Mouse (Mus musculus) neural tube, embryonic 10.5 days (tissue): ENCODE measurements around the gene Lamb2.

Experiments used
- DNase-seq: peaks from one replicate; pipeline ENCODE4 v3.0.0-alpha.2; 2017; ENCODE audit warnings: low spot score; ENCODE audit errors: extremely low spot score

The Lamb2 gene

GRCm38 (mm10) chr9:108479721-108480351, at the start of gene Lamb2:
TSS of gene Lamb2 (plus strand) at chr9:108479736.
- peak; percentile 55 for DNase-seq

GRCm38 (mm10) chr9:108431431-108432067, 48.0 kb upstream of the Lamb2 start:
- peak; percentile 31 for DNase-seq

- no peak for DNase-seq
These were observed 43.4 kb upstream of the Lamb2 start, which contains the start of gene BC048562 for GRCm38 (mm10) chr9:108436182-108436581. TSS of gene BC048562 (plus strand) at chr9:108436482.

DNA sequence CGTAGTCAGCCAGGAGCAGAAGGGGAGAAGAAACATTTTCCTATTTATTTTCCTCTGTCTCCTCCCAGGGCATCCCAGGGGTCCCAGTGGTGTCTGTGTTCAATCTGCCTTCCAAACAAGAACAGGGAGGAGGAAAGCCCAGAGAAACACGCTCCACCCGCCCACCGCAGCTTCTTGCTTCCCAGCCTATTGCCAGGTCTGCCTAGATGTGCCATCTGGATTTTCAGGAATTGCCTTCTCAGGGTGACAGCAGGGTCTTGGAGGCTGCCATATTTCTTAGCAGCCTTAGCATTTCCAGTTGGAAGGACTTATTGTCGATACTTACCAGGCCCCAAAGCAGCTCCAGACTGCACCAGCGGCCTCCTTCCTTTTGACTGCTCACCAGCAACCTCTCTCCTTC, 40.4 kb upstream of the Lamb2 start:
- no peak for DNase-seq

DNA sequence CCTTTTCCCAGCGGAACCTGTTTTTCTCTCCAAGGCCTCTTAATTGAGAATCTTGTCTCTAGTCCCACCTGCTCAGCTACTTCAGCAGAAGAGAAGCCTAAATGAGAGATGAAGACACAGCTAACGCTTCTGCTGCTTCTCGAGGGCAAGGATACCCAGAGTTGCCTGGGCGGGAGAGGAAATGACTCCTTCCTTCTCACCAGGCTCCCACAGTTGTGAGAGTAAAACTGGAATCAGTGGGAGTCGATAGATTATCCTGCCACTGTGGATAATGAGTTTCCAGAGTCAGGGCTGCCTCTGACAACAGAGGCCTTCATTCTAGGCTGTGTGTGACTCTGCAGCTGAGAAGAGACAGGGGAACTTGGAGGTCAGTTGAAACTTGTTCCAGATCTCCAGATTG, 39.1 kb upstream of the Lamb2 start:
- DNase-seq, result no peak

DNA sequence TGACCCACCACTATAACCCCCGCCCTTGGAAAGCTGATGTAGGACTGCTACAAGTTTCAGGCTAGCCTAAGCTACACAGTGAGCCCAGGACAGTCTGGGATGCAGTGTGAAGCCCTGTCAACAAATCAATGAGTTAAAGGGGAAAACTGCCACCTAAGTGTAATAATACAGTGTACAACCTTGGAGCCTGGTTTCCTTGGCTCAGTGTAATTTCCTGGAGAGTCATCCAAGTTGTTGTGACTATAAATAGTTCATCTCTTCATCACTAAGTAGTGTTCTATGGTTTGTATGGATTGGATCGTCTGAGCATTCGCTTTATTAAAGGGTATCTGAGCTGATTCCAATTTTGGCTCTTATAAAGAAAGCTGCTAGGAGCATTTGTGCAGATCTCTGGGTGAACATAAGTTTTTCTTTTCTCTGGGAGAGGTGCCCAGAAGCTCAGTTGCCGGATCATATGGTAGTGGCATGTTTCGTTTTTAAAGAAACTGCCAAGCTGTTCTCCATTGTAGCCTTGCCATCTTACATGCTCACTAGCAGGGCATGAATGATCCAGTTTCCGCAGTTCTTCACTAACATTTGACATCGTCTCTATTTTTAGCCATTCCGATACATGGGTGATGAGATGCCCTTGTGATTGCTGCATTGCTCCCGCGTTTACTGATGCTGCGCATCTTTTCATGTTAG, 38.2 kb upstream of the Lamb2 start:
- no peak for DNase-seq

DNA sequence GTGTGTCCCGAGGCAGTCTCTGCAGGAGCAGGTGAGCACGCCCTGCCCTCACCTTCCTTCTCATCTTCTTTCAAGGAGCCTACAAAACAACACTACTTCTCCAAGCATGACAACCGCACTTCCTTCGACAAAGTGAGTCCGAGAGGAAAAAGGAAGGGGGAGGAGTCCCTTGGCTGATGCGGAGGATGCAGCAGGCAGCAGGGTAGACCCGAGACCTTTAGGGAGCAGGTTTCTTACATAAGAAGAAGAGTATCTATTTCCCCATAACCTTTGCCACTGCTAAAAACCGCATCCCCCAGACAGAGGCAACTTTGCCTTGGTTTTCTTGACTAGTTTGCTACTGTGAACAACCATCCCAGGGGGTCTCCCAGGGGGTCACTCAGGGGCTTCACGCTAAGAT, 34.4 kb upstream of the Lamb2 start:
- no peak for DNase-seq

DNA sequence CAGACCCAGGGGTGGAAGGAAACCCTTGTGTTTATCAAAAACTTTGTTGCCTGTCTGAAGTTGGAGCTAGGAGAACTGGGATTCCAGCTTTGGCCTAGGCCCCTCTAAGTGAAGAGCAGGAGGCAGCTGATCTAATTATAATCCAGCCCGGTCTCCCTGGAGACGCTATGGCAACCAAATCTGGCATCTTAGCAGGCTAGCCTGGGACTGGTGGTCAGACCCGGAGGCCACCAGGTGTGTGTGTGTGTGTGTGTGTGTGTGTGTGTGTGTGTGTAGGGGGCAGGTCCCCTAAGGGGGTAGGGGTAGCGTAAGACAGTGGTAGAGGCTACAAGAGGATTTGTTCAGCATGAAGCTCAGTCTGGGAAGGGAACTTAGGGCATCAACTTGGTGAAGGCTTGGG, 29.7 kb upstream of the Lamb2 start:
- DNase-seq, result peak; percentile 60

- peak; percentile 23 for DNase-seq
These were observed 29.0 kb upstream of the Lamb2 start for GRCm38 (mm10) chr9:108450292-108451169.

- DNase-seq, result no peak
These were observed 28.4 kb upstream of the Lamb2 start for GRCm38 (mm10) chr9:108451170-108451493.

- DNase-seq, result no peak
These were observed 27.9 kb upstream of the Lamb2 start for GRCm38 (mm10) chr9:108451519-108452160.

- peak; percentile 93 for DNase-seq
These were observed 27.1 kb upstream of the Lamb2 start for GRCm38 (mm10) chr9:108452291-108452906.

GRCm38 (mm10) chr9:108452911-108453310, 26.6 kb upstream of the Lamb2 start:
- no peak for DNase-seq

DNA sequence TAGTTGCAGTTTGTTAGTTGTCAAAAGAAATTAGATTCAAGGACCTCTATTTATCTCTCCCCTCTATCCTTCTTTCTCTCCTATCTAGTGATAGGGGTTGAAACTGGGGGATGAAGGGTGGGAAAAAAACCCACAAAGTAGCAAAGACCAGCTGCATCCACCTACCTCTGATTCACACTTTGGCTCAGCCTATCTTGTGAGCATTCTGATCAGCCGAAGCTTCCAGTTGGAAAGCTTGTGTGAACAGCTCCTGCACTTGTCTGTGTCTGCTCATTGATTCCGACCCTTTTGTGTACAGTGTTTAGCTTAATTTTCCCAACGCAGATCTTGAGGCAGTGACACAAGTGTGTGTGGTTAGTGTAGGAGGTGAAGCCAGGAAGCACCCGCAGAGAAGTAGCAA, 26.1 kb upstream of the Lamb2 start:
- no peak for DNase-seq

GRCm38 (mm10) chr9:108454429-108454828, 25.1 kb upstream of the Lamb2 start:
- no peak for DNase-seq

DNA sequence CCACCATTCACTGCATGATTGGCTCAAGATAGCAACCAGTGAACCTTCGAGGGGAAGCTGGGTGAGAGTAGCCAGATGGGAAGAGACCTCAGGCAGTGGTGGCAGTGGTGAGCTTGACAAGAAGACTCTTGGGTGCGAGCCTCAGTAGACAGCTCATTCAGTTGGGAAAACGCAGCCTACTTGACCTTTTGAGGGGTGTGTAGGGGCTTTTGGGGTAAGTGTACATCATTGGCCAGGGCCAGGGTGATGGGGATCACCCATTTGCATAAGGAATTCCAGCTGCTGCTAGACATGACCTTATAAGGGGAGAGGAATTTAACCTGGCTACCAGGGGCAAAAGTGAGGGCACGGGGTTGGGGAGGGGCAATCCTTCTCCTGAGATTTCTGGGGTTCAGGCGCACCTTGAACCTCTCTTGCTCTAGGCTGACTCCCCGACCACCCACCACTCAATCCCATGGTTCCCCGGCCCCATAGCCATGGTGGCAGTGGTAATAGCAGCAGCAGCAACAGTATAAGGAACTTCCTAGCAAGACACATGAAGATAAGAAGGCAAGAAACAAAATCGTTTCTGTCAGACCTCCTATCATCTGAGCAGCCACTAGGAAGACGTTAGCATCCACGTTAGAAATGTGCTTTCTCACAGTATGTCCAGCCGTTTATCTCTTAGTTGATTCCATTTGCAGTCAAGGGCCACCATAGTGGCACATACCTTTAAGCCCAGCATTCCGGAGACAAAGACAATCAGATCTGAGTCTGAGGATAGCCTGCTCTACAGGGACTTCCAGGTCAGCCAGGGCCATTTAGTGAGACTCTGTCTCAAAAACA, 23.6 kb upstream of the Lamb2 start:
- no peak for DNase-seq

- no peak for DNase-seq
These were observed 22.6 kb upstream of the Lamb2 start for GRCm38 (mm10) chr9:108456953-108457352.

- no peak for DNase-seq
These were observed 19.6 kb upstream of the Lamb2 start for GRCm38 (mm10) chr9:108459939-108460318.

- DNase-seq, result peak; percentile 90
These were observed 19.0 kb upstream of the Lamb2 start, which contains the start of gene Ccdc71 for GRCm38 (mm10) chr9:108460319-108461178. TSS of gene Ccdc71 (plus strand) at chr9:108460527.
